Mouse (Mus musculus): ENCODE measurements at regions not wholly inside any gene's neighbourhood (a gene's known extent, or its start where the extent isn't known, plus 50 kb on each side); places are given as distances from the start of the nearest gene placed in this dataset.

DNA sequence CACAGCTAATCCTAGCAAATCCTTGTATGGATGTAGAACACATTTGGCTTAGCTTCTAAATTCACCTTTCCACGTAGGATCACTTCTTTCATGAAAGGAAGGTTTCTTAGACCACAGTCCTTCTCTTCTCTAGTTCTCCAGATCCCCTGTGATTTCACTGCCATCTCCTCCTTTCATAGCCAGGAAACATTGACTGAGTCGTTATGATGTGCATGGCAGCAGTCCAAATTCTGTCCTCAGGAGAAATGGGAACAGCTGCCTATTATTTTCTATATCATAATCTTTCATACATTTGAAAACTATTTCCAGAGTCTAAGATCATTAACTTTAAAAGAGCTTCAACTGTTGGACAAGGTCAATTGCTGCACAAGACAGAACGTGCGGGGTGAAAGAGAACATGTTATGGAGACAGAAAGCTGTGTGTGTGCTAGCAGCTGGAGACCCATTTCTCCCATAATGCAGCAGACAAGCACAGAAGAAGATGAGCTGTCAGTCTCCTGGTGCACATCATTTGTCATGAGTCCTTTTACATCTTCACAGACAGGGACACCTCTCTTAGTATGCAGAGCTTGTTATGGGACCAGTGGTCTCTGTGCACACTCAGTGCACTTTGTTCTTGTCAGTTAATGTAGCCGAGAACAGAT lies 631.6 kb upstream of the Sema6d start:
- DNase-seq (ENCODE audit: low read depth, low spot score), result no peak
- 63% methylated on average over 5 of the region's 5 CpGs for WGBS

DNA sequence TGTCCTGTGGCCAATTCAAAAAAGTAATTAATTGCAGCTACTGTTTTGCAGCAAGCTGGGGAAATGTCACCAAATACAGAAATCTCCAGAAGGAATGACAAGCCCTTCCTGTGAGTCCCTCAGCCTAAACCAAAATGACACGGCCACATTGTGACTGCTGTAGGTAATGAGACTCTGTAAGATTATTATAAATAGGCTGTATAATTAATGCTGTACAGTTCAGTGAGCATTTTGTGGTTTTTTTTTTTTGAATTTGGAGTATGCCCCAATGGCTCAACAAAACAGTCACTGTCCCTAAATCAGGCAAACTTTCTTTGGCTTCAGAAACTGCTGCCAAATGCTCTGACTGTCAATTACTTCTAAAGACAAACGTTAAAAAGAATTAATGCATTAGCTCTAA lies 615.9 kb upstream of the Sema6d start:
- WGBS, result 64% methylated on average over 2 of the region's 2 CpGs
- no peak for DNase-seq (ENCODE audit: low read depth, low spot score)

DNA sequence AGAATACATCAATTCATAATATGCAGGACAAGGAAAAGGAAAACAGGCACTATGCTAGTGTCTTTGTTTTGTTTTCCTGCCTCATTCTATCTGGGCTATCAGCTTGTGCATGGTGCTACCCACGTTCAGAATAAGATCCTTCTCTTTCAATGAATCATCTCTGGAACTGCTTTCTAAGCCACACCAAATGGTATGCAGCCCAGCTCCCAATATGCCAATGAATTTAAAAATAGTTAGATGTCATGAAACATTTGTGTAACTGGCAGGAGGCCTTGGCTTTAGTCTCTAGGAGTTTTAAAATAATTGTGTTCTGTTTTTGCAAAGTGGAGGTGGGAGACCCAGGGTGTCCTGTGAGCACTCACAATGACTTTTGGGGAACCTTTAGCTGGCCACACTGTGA lies 603.1 kb upstream of the Sema6d start:
- WGBS, result 24% methylated on average over 1 of the region's 1 CpGs
- DNase-seq (ENCODE audit: low read depth, low spot score), result no peak

DNA sequence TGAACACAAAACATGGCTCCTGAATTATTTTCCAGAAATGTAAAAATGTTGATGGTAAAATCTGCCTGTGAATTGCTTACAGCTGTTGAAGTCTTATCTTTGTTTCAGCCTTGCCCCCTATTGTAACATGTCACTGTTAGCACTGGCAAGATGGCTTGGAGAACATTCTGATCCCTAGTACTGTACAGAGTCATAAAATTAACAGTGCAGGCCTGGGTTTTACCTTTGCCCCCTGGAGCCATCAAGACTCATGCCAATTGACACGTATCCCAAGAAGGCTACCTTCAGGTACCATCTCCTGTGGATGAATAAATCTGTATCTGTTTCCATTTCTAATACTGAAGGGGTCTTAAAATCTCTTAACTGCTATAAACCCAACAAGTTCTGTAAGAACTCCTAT lies 583.6 kb upstream of the Sema6d start:
- 62% methylated on average over 1 of the region's 1 CpGs for WGBS

DNA sequence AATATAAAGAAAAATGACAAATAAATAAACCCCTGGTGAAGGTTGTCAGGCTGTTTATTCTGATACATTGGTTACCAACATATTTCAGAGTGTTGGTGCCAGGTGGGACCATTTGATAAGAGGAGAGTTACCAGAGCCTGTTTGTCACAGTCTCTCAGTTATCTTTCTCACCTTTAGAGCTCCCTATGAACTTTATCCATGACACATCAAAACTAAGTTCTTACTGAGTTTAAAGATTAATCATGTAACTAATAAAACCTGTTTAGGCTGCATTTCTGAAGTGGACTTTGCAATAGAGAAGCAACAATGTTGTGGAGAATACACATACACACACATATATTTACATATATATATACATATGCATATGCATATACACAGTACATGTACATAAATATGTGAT lies 582.7 kb upstream of the Sema6d start:
- DNase-seq (ENCODE audit: low read depth, low spot score), result no peak

More for the DNA sequence above, 583.6 kb upstream of the Sema6d start:
- DNase-seq (ENCODE audit: low read depth, low spot score), result no peak

DNA sequence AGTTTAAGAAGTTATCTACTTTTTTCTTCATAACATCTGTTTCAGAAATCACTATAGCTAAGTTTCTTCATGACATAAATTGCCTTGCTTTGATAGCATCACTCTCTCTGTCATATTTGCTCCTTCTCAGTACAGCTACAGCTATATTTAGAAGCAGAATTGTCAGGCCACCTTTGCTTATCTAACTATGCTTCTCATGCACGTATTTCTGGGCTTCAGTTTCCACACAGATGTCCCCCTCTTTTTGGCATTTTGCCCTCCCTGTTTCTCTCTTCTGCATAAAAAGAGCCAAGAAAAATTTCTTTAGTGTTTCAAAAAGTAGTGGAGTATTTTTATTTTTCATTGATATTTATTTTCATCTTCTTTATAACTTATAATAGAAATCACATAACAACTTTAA lies 560.9 kb upstream of the Sema6d start:
- no peak for DNase-seq (ENCODE audit: low read depth, low spot score)
- 42% methylated on average over 1 of the region's 1 CpGs for WGBS

DNA sequence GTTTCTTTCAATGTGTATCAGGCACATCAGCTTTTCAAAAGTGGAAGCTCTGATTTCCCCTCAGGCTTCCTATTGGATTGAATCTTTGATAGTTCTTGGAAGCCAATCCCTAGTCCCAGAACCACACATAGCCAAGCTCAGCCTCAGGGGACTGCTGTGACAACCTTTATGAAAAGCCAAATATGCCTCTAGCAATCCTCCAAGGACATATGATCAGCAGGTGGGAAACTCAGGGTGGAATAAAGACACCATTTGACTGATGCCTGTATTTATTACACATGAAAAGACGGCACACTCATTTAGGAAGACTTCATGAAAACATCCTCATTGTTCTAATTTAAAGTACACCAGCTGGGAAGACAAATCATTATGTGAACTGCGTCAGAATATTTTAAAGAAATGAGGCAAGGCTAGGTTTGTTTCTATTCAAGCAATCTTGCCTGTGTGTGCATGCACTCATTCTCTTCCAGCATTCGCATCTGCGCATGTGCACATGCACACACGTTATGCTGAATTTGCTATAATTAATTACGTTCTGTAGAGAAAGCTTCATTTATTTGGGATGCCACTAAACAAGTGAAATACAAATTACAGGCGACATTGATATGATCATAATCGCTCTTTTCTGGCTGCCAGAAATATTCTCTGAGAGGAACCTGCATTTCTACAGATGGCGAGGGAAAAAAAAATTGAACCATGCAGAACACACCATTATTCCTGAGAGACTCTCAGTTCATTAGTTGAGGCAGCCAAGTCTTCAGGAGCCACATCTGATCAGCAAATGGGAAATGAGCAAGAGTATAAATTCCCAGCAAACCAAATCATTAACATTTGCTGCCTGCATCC lies 556.6 kb upstream of the Sema6d start:
- whole genome bisulfite sequencing, result 80% methylated on average over 9 of the region's 9 CpGs
- no peak for DNase-seq (ENCODE audit: low read depth, low spot score)

DNA sequence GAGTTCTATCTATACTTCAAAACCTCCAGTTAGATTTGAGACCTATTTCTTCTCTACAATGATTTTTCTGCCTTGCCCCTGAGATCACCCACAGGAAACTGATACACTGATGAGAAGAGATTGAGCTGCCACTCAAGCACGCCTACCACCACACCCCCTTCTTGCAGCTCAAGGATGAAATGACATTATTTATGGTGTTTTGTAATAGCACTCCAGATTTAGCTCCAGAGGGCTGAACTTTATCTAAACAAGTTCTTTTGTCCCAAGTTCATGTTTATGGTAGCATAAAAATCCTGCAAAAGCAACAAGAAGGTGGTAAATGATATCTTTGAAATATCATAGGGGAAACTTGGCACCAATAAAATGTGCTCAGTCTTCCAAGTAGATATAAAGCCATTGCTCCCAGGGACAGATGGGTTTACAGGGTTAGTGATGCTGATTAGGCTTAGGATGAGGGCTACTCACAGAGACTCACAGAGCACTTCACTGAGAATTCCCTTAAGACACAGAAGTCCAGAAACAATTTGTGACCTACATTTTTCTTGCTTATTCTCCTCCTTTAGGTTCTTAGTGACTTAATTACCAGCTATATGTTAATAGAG lies 538.4 kb upstream of the Sema6d start:
- no peak for DNase-seq (ENCODE audit: low read depth, low spot score)
- WGBS, result 52% methylated on average over 1 of the region's 1 CpGs

DNA sequence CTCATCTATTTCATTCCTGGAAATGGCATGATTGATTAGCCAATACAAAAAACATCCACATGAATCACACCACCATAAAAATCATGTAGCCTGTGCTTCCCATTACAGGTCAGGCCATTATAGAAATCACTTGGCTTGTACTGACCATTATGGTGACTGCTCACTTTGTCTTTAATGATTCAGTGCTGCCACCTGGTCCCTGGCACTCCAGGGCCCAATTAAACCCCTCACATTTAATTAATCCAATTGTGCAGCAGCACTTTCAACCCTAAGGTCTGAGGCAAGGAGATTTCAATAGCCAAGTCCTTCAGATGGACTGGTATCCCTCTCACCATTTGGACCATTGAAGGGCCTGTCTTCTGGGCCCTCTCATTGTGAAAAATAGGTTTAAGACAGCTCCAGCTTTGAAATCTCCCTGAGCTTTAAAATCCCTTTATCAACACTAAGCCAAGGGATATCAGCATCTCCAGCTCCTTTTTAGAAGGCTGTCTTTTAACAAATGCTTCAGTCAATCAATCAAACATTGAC lies 531.6 kb upstream of the Sema6d start:
- no peak for DNase-seq (ENCODE audit: low read depth, low spot score)

Measured in large intestine, adult 2 months (tissue).